Mouse (Mus musculus) lung, postnatal 25 days (tissue): ENCODE data around the gene D6Wsu163e.

Experiments used
- DNase-seq: peaks from one replicate; pipeline ENCODE4 v3.0.0; 2022; ENCODE audit warnings: low spot score

D6Wsu163e gene

GRCm38 (mm10) chr6:127006551-127006950, 66.8 kb downstream of the D6Wsu163e start:
- DNase-seq = no peak

GRCm38 (mm10) chr6:127010021-127010420, 70.3 kb downstream of the D6Wsu163e start:
- DNase-seq = no peak

- no peak for DNase-seq
These were observed 72.3 kb downstream of the D6Wsu163e start for GRCm38 (mm10) chr6:127011947-127012535.

GRCm38 (mm10) chr6:127014906-127015770, 75.4 kb downstream of the D6Wsu163e start, which contains the start of gene Fgf6:
Fgf6 (plus strand) TSS chr6:127015586.
- DNase-seq = no peak

GRCm38 (mm10) chr6:127019254-127019653, 79.5 kb downstream of the D6Wsu163e start:
- DNase-seq = no peak

- DNase-seq = no peak
These were observed 80.7 kb downstream of the D6Wsu163e start for GRCm38 (mm10) chr6:127020431-127020830.

- no peak for DNase-seq
These were observed 85.1 kb downstream of the D6Wsu163e start for GRCm38 (mm10) chr6:127024836-127025235.
